Mouse (Mus musculus) inflammation-experienced regulatory T-cells, adult 6 months (primary cell): ENCODE measurements around the gene Ptprt. TPM values are rescaled to one million over a fixed set of nuclear protein-coding genes. Genes with fewer than 3 reads are reported as not detected.
"Not testable (repeated sequence)": the region's sequence is repeated elsewhere in the genome, so short reads cannot be mapped to it uniquely, and the experiment has no call there.

ENCODE experiments used
- ATAC-seq: one replicate; pipeline ENCODE4 v1.8.0; 2017
- polyA plus RNA-seq, 3 experiments: library from polyadenylated mRNA; unstranded; fragments of 100-300 nt; shearing (Covaris generic); gene quantifications; one replicate each; pipeline ENCODE4 v1.2.1; 2017

Gene Ptprt
- polyA plus RNA-seq, 3 experiments from 2014 or later: not detected

DNA sequence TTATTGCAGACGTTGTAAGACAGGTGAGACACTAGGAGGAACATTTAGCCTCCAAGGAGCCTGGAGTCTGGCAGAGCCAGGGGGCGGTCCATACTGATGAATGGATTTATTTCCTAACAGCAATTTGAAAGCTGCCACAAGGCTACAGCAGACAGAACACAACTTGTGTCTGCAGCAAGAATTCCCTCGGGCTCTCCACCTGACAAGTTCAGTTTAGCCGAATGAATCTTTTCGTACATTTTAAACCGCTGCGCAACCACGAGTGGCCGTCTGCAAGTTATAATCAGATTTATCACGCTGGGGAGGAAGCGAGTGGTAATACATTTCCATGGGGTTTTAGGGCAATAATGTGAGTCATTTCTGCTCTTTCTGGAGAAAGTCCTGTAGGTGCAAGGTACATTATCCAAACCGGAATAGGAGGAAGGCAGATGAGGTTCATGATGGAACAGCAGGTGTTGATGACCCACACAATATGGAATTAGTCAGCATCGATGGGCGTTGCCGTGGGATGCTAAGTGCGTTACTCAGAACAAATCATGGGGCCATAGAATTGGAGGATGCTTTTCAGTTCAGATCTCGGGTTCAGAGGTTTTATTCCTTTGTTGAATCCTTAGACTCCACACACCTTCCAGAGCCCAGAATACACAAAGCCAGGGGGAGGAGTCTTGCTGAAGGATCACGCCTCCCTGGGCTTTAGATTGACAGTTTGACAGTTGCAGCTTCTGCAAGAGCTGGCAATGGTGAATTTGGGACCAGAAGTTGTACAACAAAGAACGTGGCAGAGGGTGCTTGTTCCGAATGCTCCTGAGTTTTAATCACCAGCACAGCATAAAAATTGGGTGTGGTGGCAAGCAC, 478.1 kb downstream of the Ptprt start:
- ATAC-seq: no peak

DNA sequence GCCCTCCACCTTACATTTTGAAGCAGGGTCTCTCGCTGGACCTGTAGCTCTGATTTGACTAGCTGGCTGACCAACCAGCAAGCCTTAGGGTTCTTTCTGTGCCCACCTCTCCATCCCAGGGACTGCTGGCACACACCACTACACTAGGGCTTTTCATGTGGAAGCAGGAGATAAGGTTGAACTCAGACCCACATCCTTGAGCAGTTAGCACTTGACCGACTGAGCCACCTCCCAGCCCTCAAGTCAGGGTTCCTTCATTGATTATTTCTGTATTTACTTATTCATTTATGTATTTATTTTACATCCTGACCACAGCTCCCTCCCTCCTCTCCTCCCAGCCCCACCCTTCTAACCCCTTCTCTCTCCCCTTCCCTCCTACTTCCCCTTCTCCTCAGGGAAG, 479.1 kb downstream of the Ptprt start:
- ATAC-seq: no peak

DNA sequence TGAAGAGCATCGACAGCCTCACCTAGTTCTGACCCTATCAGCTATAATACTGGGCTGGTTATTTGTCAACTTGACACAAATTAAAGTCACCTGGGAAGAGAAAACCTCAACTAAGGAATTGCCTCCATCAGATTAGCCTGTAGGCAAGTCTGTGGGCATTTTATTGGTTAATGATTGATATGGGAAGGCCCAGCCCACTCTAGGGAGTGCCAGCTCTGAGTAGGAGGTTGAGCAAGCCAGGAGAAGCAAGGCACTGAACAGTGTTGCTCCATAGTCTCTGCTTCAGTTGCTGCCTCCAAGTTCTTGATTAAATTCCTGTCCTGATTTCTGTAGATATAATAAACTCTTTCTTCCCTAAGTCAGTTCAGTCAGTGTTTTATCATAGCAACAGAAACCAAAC, 488.4 kb downstream of the Ptprt start:
- ATAC-seq: no peak

DNA sequence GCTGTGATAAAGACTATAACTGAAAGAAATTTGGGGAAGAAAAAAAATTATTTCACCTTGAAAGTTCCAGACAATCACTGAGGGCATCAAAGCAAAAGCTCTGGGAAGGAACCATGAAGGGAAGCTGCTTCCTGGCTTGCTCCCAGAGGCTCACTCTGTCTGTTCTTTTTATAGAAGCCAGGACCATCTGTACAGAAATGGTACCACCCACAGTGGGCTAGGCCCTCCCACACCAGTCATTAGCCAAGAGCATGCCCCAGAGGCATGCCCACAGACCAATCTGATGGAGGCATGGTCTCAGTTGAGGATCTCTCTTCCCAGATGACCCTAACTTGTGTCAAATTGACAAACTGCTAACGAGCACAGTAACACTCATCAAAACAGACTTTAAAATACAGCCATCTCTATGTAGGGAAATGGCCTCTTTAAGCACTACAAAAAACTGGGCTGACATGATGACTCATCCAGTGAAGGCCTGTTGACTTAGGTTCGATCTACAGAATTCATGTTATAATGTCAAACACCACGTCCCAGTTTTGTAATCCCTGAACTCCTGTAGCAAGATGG, 519.0 kb downstream of the Ptprt start:
- no peak for ATAC-seq

DNA sequence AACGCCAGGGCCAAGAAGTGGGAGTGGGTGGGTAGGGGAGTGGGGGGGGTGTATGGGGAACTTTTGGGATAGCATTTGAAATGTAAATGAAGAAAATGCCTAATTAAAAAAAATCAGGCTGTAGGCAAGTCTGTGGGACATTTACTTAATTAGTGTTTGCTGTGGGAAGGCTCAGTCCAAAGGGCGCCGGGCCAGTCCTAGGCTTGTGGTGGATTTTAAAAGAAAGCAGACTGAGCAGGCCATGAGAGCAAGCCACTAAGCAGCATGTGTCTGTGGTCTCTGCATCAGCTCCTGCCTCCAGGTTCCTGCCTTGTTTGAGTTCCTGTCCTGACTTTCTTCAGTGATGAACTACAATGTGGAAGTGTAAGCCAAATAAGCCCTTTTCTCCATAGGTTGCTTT, 524.8 kb downstream of the Ptprt start:
- ATAC-seq: not testable (repeated sequence)

DNA sequence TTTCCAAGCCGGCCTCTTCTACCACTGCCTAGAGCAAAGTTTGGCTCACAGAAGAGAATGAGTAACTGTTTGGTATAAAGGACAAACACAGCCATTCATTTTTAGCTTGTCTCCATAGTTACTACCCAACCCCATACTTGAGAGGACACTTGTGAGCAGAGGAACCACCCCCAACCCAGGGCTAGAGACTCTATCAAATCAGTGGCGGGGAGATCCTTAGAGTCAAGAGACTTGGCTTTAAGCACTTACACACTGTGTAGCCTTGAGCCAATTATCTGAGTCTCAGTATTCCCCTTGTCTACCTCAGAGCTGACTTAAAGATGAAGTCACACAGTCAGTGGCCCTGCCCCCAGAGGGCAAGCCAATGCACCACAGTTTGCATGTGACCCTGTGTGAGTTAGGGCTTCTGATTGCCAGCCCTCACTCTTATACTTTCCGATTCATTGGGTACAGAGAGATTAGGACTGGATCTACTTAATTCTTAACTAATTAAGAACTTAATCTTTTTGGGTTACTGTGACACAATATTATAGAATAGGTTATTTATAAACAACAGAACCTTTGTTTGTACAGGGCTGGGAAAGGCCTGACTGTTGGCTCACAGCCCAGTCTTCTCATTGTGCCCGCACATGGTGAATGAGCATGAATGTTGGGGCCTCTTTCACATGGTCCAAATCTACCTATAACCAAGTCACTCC, 529.2 kb downstream of the Ptprt start:
- ATAC-seq: no peak

DNA sequence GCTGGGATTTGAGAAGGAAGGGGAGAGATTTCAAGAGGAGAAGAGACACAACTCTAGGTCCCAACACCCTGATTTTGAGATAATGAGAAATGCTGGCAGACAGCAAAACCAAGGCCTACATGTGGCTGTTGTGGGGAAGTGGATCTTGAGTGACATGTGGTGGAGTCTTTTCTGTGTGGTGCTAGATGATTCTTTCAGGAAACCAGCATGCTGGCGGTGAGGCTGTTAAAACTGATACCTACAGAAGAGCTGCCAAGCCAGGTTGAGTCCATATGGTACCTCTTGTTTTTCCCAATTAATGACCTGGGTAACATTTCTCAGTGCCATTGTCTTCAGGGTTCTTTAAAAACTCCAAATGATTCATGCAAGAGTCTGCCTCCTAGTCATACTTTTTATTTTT, 531.1 kb downstream of the Ptprt start:
- ATAC-seq: no peak

DNA sequence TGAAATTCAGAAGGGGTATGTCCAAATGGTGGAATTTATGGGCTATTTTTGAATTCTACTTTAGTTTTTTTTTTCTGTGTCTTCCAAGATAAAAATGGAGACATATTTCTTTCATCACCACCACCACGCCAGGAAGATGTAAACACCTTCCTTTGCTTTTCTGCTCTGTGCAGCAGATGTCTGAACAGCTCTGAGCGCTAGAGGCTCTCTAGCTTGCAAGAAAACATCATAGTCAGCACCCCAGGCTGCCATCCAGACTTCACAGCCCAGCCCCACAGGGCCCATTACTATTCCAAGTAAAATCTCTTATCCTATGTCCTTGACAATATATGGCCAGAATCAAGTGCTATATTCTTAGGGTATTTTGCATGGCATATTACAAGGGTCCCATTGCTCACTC, 542.9 kb downstream of the Ptprt start:
- no peak for ATAC-seq

DNA sequence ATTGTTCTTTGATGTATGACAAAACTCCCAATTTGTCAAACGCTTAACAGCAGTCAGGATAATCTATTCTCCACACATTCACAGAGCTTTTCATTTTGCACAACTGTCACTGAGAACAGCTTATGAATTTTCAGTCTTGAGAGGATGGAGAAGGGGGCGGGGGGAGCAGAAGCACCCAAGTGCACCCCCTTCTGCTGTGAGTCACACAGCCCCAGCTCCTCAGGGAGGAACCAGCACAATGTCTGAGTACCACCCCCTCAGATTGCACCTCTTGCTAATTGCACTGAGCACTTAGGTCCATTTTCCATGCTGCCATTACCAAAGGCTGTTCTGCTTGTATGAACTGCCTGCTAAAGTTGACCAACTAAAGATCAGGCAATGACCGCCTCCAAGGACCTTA, 578.6 kb downstream of the Ptprt start:
- no peak for ATAC-seq

DNA sequence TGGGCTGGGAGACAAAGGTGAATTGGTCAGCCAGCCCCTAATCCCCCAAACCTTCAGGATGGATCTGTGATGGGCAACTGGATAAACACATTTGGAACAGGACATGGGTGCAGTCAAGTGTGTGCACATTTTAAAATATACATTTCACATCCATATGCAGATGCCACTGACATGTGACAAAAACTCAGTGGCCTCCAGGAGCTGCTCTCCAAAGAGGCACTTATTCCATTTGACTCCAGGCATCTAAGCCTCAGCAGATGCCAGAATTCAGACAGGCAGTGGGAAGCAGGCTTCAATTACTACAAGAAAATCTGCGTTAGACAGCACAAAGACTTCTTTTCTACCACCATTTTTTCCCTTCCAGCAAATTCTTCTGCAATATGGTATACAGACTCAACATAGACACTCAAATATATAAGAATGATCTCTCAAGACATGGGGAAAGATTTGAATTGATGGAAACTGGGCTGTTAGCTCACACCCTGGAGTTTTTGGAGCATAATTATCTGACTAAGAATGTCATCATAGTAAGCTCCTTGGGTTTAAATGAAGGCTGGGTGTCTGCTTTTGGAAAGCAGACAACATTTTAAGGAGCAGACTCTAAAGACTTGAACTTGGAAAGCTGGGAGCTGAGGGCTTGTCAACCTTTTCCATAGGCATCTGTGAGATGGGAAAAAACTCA, 580.1 kb downstream of the Ptprt start:
- no peak for ATAC-seq

DNA sequence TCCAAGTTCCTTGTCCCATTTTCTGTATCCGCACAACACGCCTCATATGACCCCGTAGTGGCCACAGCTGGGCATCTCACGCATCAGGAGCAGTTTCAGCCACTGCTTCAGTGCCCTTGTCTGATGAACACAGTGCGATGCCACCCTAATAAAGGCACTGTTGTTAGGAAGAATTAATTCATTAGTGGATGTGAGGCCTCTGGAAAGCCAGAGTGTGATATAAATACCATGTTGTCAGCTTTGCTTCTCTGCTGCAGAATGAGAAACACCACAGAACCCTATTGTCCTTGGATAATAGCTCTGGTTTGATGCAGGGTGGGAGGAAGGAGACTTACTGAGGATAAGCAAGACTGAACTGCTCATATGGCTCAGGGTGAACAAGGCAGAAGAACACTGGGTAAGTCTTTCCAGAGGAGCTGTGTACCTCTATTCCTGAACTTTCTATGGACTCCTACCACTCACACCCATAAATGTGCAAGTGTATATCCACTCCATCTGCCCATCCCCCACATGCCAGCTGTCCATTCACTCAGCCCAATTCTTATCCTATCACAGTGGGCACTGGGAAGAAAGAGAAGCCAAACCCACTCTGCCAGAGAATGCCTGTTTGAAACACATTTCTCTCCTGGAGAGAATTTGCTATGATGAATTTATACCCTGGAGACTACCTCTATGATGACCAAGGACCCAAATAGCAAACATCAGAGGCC, 582.2 kb downstream of the Ptprt start:
- no peak for ATAC-seq

DNA sequence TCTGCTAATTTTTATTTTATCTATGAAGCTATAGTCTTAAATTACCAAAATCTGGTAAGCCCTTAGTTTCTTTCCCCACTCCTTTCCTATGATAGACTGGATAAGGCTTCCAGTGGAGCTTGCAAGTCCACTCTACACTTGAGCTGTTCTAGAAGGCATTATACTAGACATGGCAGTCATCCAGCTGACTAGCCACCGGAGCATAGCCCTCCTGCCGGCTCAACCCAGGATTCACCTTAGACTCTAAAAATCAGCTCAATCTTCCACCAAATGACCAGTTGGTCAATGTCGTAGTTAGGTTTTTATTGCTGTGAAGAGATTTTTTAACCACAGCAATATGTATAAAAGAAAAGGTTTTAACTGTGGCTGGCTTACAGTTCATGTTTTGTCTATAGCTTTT, 608.1 kb downstream of the Ptprt start:
- ATAC-seq: no peak

DNA sequence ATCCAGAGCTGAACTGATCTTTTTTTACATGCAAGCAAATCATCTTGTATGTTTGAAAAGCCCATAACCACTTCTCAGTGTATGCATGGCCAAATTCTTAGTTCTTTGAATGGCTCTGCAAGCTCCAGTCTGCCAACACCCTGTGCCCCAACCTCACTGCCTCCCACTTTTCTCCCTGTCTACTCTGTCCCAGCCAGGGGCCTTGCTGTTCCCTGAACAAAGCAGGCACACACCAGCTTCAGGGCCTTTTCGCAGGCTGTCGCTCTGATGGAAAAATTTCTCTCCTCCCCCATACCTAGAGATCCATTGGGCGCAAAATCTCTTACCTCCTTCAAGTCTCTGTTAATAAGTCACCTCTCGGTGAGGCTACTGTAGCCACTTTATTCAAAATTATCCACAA, 610.7 kb downstream of the Ptprt start:
- no peak for ATAC-seq

DNA sequence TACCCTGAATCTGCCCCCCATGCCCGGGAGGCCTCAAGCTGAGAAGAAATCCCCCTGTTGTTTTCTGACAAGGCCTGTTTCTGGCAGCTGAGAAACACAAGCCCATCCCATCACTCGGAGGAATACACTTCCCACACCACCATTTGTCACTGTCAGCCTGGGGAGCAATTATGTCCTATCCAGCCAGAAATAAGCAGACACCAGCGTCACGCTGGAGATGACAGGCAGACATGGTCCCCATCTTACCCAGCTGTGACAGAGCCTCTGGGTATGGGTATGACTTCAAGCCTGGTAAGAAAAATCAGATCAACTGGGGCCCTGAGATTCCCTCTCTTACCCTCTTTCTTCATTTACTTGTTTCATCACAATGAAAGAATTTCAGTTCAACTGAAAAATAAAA, 625.3 kb downstream of the Ptprt start:
- no peak for ATAC-seq

DNA sequence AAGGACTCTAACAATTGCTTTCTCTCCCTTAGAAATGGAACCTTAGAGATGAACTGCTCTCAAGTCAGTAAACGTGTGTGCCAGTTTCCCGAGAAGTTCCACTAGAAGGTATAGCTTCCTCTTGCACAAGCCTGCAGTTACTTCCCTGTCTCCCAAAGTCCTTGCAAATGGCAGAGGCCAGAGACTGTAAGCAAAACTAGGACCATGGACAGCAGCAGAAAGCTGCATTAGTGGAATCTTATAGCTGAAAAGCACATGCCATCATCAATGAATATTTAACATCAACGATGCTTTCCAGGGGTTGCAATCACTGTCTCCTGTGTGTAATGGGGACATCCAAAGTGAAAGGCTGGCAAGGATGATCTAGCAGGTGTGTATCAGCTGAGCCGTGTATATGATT, 629.3 kb downstream of the Ptprt start:
- no peak for ATAC-seq

DNA sequence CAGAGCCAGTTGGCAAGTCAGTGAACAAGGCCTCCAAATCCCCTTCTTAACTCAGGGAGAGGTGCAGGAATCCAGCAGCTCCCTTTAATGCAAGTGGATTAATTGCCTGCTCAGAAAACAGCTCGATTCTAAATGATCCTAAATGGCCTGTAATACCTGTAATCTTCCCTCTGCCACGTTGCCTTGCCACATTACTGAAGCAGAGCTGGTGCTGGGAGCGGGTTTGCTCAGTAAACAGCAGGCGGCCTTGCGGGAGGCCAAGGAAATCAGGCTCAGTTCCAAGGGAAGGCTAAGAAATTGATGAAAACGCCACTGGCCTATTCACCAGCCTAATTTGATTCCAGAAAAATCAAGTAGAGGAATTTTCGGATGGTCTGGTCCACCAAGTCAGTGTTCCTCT, 659.9 kb downstream of the Ptprt start:
- no peak for ATAC-seq

DNA sequence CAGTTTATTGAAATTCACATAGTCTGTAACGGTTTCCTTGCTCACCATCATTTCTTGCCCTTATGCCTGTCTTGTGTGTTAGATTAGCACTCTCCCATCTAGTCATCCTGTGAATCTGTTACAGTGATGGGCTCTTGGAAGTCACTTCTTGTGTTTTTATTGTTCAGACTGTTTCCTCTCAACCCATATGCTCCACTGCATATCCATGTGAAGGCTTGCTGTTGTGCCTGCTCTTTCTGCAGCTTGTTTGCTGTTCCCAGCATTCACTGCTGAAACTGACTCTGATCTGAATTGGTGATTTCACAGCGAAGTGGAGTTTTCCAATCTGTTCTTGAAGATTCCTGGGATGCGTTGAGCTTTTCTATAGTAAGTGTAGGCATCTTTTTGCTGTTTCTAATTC, 678.6 kb downstream of the Ptprt start:
- no peak for ATAC-seq

DNA sequence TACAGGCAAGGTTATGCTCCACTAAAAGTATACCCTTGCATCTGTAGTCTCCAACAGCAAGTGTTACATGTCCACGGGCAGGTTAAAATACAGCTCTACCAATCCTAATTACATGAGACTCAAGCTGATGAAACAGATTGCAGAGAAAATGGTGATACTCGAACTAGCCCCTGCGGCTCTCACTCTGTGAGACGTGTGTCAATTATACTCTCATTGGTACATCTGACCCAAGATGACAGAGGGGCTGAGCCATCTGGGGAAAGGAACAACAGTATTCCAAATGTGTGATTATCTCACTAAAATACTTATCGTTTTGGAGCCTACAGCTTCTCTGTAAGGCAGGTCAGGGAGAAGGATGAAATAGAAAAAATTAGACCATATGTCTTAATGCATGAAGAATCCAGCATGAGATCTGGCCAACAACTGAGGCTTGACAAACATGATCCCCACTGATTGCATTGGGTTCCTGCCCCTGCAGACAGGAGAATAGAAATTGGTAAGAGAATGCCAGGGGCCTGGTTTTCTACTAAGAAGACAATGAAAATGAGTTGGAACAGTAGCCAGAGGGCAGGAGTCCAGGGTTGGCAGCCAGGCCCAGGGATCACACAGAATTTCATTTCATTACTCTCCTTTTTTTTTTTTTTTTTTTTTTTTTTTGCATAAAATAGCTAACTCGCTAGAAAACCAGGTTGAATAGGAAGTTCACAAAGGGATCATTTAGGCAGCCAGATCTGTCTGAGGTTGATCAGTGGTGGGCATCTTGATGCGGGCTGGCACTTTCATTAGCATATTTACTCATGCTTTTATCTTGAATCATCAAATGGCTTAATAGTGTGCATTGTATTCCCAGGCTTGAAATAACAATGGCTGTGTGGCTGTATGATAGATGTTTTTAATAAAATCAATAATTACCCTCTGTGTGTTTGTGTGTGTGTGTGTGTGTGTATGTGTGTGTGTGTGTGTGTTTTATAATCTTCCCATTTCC, 699.5 kb downstream of the Ptprt start:
- no peak for ATAC-seq

DNA sequence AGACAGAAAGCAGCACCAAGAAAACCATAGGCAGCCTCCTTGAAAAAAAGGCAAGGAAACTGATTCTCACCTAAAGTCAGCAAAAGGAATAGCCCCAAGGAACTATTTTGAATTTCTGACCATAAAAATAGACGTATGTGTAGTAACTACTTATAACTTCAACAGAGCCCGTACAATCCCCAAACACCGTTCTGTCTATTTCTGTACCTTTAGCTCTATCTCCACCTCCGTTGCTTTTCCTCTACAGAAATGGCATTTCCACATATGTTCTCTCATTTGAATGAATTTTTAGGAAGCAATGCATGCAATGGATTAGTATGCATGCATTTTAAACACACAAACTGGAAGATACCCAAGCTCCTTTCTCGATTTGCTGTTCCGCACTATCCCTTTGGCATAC, 715.5 kb downstream of the Ptprt start:
- no peak for ATAC-seq

DNA sequence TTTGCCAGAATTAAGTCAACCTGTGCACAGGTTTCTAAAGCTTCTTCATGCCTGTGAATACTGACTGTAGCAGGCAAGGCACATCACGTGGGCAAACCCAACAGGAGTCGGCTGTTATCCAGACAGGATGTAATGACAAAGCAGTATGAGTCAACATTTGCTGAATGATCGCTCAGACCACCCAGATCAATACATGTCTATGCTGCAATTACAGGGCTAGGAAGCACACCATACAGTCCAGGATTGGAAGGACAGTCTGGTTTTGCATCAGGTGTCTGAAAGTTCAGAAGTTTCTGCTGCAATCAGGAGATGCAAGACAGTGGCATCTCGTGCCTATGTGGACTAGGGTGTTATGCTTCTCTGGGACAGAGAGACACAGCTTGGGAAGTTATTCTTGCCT, 716.3 kb downstream of the Ptprt start:
- no peak for ATAC-seq

DNA sequence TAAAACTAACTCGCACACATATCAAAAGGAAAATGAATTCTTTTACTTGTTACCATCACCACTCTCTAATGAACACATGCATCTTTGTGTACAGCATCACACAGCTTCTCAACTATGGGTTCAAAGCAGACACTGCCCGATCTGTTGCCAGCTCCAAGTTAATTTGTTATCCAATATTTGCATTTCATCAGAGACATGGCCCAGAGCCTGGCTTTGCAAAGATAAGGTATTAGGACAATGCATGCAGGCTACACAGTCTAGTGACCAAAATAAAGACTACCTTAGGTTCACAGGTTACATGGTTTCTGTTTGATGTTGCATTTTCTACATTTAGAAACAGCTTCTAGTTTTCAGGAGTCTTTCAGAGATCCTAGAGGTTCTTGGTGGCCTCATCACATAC, 719.0 kb downstream of the Ptprt start:
- no peak for ATAC-seq

DNA sequence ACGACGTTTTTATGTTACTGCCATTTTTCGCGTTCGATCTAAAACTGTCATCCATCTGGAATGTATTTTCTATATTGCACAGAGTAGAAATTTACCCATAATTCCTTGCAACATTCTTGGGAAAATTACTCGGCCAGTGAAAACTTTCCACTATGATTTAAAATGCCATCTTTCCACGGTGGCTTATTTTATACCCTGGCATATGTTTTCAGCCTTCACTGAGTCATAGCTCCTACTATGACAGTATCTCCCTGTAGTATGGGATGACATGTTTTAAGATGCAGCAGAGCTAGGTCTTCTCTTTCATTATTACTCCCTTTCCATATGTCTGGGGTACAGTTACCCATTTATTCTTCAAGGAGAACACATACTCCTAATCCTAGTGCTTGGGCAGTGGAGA, 753.7 kb downstream of the Ptprt start:
- ATAC-seq: no peak
